Mouse (Mus musculus): ENCODE data around the gene Neu1.
"Not testable (repeated sequence)": the region's sequence is repeated elsewhere in the genome, so short reads cannot be mapped to it uniquely, and the experiment has no call there.

The Neu1 gene

GRCm38 (mm10) chr17:34969822-34970221 is 38.8 kb downstream of the Neu1 start, which contains the start of gene Gm20481:
Gm20481 (plus strand) TSS chr17:34969912.
- DNase-seq (ENCODE audit: low read depth), result not testable (repeated sequence)

DNA sequence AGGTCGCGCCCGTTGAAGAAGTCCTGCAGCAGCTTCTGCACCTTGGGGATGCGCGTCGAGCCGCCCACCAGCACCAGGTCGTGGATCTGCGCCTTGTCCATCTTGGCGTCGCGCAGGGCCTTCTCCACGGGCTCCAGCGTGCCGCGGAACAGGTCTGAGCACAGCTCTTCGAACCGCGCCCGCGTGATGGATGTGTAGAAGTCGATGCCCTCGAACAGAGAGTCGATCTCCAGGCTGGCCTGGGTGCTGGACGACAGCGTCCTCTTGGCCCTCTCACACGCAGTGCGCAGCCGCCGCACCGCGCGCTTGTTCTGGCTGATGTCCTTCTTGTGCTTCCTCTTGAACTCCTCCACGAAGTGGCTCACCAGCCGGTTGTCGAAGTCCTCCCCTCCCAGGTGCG is 39.8 kb downstream of the Neu1 start:
- DNase-seq (ENCODE audit: low read depth), result not testable (repeated sequence)

DNA sequence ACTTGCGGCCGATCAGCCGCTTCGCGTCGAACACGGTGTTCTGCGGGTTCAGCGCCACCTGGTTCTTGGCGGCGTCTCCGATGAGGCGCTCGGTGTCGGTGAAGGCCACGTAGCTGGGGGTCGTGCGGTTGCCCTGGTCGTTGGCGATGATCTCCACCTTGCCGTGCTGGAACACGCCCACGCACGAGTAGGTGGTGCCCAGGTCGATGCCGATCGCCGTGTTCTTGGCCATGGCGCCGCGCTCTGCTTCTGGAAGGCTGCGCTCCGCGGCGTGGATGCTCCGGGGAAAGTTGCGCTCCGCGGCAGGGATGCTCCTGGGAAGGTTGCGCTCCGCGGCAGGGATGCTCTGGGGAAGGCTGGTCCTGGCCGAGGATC is 40.6 kb downstream of the Neu1 start:
- not testable (repeated sequence) for DNase-seq (ENCODE audit: low read depth)

DNA sequence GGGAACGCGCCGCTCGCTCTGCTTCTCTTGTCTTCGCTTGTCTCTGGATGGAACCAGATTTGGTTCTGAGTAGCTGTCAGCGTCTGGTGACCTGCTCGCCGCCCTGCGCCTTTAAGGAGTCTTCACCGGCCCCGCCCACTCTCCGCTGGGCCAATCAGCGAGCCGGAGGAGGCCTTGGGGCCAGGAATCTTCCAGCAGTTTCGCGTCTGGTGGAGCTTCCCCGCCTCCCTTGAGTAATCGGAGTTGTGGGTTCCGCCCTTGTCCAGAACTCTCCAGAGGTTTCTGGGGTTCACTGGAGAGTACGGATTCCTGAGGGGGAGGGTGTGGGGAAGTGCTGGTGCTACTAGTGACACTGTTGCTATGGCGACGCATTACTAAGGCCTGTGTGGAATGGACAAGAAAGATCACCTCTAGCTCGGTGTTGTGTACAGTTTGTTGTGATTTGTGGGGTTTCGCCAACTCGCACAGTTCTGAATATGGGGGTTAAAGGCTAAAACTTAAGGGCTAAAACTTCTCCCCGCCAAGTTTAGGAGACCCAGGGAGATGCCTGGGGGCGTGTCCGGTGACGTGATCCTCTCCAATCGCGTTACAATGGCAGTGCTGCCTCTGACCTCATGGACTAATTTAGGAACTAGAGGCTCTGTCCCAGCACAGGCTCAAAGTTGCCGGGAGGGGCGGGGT is 41.2 kb downstream of the Neu1 start, which contains the start of the genes Hspa1a and Hspa1l:
TSS of gene Hspa1a (minus strand) at position 88 of the 681 bp plus-strand sequence.
TSS of gene Hspa1l (plus strand) at position 635 of the 681 bp plus-strand sequence.
- not testable (repeated sequence) for DNase-seq (ENCODE audit: low read depth)

DNA sequence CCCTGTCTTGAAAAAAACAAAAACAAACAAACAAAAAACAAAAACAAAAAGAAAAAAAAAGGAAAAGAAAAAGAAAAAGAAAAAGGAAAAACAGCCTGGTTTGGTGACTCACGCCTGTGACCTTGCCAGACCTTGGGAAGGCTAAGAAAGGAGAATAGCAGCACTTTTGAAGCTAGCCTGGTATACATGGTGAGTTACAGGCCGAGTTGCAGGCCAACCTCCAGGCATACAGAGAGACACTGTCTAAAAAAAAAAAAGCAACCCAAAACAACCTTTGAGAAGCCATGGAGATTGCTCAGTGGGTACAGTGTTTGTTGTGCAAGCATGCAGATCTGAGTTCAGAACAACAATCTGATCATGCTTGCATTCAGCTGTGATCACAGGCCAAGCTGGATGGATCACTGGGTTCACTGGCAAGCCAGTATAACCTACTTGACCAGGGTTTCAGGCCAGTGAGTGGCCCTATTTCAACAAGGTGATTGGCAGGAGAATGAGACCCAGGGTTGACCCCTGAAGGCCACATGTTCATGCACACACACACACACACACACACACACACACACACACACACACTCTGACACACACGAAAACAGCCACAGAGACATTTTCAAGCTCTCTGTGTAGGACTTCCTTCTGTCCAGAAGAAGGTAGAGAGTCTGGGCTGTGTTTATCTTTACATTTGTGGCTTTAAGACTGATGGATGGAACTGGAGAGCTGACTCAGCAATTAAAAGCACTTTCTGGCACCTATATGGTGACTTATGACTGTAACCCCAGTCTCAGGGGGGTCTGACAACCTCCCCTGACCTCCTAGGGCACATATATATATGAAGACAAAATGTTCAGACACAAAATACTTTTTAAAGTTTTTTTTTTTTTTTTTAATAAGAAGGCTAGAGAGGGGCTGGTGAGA is 44.8 kb downstream of the Neu1 start:
- DNase-seq (ENCODE audit: low read depth), result no peak

DNA sequence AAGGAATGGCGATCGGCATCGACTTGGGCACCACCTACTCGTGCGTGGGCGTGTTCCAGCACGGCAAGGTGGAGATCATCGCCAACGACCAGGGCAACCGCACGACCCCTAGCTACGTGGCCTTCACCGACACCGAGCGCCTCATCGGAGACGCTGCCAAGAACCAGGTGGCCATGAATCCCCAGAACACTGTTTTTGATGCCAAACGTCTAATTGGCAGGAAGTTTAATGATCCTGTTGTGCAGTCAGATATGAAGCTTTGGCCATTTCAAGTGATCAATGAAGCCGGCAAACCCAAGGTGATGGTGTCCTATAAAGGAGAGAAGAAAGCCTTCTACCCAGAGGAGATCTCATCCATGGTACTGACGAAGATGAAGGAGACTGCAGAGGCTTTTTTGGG is 45.9 kb downstream of the Neu1 start:
- no peak for DNase-seq (ENCODE audit: low read depth)

DNA sequence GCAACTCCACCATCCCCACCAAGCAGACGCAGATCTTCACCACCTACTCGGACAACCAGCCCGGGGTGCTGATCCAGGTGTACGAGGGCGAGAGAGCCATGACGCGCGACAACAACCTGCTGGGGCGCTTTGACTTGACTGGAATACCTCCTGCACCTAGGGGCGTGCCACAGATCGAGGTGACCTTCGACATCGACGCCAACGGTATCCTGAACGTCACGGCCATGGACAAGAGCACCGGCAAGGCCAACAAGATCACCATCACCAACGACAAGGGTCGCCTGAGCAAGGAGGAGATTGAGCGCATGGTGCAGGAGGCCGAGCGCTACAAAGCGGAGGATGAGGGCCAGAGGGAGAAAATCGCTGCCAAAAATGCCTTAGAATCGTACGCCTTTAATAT is 47.2 kb downstream of the Neu1 start:
- DNase-seq (ENCODE audit: low read depth), result no peak

DNA sequence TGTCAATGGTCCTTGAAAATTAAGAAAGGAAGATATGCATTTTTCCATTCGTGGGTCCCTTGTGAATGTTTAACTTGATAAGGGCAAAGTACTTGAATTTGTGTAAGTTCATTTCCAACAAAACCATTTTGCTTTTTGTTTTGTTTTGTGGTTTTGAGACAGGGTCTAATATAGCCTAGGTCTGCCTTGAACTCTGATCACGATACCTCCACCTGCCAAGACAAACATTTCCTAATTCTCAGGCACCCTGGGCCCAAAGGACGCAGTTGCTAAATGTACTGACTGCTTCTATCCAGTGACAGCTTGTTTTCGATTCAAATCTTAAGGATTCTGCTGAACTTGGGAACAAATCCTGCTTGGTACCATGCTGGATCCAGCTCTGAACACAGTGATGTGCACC is 48.6 kb downstream of the Neu1 start:
- DNase-seq (ENCODE audit: low read depth), result no peak

GRCm38 (mm10) chr17:34980655-34981054 is 49.6 kb downstream of the Neu1 start:
- DNase-seq (ENCODE audit: low read depth), result no peak

DNA sequence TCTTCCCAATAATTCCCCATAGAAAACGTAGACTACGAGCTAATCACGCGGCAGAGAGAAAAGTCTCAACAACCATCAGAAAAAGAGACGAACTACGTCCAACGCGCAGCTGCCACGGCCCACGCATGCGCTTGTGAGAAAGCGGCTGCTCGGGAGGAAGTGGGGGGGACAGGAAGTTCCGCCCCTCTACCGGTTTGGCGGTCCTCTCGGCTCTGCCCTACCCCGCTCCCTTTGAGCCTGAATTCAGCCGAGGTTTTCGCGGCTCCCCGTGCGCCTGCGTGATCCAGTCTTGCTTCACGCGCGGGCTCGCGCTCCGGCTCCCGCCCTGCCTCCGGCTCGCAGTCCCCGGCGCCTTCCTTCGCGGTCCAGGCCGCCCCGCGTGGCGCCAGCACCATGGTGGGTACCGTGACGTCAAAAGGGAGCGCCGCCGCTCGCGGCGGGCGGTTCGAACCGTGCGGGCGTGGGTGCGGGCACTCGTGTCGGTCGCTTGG is 50.7 kb downstream of the Neu1 start, which contains the start of gene Lsm2:
TSS of gene Lsm2 (plus strand) at position 173 of the 491 bp plus-strand sequence.
- DNase-seq (ENCODE audit: low read depth), result peak; percentile 89

GRCm38 (mm10) chr17:34982328-34982727 is 51.3 kb downstream of the Neu1 start:
- no peak for DNase-seq (ENCODE audit: low read depth)

DNA sequence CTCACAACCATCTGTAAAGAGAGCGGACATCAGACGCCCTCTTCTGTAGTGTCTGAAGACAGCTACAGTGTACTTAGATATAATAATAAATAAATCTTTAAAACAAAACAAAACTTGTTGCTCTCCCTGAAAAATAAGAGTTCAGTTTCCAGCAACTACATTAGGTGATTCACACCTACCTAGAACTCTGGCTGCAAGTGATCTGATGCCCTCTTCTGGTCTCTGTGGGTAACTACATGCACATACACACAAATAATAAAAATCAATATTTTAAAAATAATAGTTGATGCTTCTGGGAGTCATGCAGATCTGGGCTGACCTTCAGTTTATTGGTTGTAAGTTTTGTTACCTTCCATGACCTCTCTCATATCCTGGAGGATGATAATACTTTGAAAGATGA is 53.2 kb downstream of the Neu1 start:
- DNase-seq (ENCODE audit: low read depth), result no peak

Data from c-Kit-positive CD71-negative TER-119-negative erythroid progenitor cells, embryonic 14.5 days (primary cell).